Mouse (Mus musculus): ENCODE data around the gene Cfap97. TPM values are rescaled to one million over a fixed set of nuclear protein-coding genes. Genes with fewer than 3 reads are reported as not detected.

Cfap97 gene
- total RNA-seq, 2 experiments from 2014 or later: 21.6 to 22.4 TPM

DNA sequence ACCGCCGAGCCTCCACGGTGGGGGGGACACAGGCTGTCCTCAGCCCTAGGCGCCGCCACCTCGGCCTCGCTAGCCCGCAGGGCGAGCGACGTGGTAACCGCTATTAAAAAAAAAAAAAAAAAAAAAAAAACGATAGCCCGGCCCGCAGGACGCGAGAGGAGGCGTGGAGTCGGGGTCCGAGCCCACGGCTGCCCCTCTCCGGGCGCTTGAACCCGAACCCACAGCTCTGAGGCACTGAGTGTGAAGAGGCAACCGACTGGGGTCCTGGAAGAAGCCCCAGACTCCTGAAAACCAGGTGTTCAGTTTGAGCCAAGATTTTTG is 12.3 kb downstream of the Cfap97 start:
- intact Hi-C loops (cut with DNase I): loop anchor here (2.0 to 5.0 kb wide), 2 partner anchors 47 to 162 kb away; partner anchors contain the start of gene Slc25a4
- DNase-seq (ENCODE audit: extremely low spot score in 1 of 2, low spot score in 2 of 2): no peak
- H3K27ac ChIP-seq: peak overlapping the region; percentile 90
- no peak for TF ChIP-seq CTCF (IDR thresholded peaks at IDR 0.05)
- H3K4me3 ChIP-seq: peak overlapping the region; percentile 94

DNA sequence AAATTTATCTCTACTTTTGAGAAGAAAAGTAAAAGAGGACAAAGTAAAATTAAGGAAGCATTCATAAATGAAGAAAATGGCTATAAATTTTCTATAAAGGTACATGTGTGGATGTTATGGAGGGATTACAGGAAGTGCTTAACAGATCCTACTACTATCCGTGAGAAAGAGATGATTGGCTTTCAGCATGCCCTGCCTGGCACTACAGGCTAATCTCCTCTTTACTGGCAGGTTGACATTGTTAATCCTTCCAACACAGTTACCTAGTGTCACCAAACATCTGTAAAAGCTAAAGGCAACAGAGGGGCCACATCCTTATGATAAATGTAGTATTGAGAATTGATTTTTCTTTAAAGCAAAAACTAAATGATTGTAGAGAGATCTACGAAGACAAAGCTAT is 22.1 kb downstream of the Cfap97 start:
- TF ChIP-seq CTCF (IDR thresholded peaks at IDR 0.05): no peak
- no peak overlapping the region for H3K4me3 ChIP-seq
- no peak overlapping the region for H3K27ac ChIP-seq
- no peak for DNase-seq (ENCODE audit: extremely low spot score in 1 of 2, low spot score in 2 of 2)
- intact Hi-C loops (cut with DNase I): no loop called here

DNA sequence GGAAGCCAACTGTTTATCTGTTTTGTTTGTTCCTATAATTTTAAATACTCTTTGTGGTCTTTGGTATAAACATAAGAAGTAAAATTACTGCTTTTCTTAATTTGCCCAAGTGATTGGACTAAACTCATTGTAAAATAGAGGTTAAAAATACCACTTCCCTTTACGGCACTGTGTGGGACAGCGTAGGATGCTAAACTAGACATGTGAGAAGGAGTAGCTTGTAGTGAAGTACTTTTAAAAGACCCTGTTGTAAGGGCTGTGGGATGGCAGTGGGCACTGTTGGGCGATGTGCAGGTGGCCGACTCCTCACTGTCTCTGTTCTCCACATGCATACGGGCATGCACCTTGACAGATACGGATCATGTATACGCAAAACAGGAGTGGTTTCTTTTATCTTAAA is 28.6 kb downstream of the Cfap97 start:
- Histone ChIP-seq H3K27ac (no peak overlapping the region), H3K4me3 (no peak overlapping the region)
- intact Hi-C loops (cut with DNase I): loop anchor here (10.0 kb wide), 1 partner anchor 105 kb away; no protein-coding TSS in a partner anchor
- TF ChIP-seq CTCF (IDR thresholded peaks at IDR 0.05): no peak
- DNase-seq (ENCODE audit: extremely low spot score in 1 of 2, low spot score in 2 of 2): no peak

DNA sequence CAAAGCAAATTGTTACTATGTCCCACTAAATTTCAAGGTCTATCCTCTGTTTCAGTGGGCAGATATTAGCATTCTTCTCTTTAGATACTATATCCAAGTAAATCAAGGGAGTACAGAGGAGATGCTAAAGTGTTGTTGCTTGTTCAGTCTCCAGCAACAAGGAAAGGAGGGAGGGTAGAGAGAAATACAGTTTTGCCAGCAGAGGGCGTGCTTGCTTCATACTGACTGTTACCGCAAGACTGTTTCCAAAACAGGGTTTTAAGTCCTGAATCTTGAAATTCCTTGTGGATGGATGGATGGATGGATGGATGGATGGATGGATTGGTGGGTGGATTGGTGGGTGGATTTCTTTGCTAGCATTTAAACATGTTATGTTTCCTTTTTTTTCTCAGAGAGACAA is 33.8 kb downstream of the Cfap97 start:
- TF ChIP-seq CTCF (IDR thresholded peaks at IDR 0.05): peak; percentile 76
- DNase-seq (ENCODE audit: extremely low spot score in 1 of 2, low spot score in 2 of 2): peak in 1 of 2 experiments; percentile 68
- intact Hi-C loops (cut with DNase I): loop anchor here (1.0 to 10.0 kb wide), 3 partner anchors 52 to 362 kb away; no protein-coding TSS in a partner anchor
- no peak overlapping the region for H3K27ac ChIP-seq
- H3K4me3 ChIP-seq: no peak overlapping the region

DNA sequence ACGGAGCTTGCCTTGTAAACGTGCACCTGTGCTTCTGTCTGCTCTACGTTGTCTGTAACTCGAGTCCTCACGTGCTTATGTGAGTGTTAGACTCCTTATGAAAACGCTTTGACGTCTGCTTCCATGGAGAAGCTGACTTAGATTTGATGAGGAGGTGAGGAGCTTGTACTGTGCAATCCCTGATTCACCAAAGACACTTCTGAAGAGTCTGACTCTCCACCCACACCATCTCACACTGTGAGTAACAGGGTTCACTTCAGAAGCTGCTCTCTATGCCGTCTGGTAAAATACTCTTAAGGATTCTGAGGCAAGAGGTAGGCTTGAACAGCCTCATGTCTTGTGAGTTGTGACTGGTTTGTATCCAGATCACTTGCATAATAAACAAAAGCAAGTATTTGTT is 41.5 kb downstream of the Cfap97 start:
- H3K27ac ChIP-seq: no peak overlapping the region
- DNase-seq (ENCODE audit: extremely low spot score in 1 of 2, low spot score in 2 of 2): no peak
- intact Hi-C loops (cut with DNase I): no loop called here
- TF ChIP-seq CTCF (IDR thresholded peaks at IDR 0.05): no peak
- no peak overlapping the region for H3K4me3 ChIP-seq

DNA sequence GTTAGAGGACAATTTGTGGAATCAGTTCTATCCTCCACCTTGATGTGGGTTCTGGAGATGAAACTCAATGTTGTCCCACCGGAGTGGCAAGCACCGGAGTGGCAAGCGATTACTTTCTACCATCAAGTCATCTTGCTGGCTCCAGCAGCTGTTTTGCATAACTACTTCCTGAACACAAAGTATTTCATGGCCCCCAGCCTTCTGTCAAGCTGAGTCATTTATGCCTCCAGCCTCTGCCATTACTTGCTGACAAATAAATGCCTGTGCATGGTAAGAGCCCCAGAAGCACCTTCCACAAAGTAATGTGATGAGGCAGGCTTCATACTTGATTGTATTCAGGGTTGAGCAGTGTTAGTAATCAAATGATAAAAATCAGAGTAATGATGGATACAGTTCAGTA is 45.3 kb downstream of the Cfap97 start:
- no peak for DNase-seq (ENCODE audit: extremely low spot score in 1 of 2, low spot score in 2 of 2)
- no peak overlapping the region for H3K27ac ChIP-seq
- TF ChIP-seq CTCF (IDR thresholded peaks at IDR 0.05): no peak
- intact Hi-C loops (cut with DNase I): no loop called here
- no peak overlapping the region for H3K4me3 ChIP-seq

DNA sequence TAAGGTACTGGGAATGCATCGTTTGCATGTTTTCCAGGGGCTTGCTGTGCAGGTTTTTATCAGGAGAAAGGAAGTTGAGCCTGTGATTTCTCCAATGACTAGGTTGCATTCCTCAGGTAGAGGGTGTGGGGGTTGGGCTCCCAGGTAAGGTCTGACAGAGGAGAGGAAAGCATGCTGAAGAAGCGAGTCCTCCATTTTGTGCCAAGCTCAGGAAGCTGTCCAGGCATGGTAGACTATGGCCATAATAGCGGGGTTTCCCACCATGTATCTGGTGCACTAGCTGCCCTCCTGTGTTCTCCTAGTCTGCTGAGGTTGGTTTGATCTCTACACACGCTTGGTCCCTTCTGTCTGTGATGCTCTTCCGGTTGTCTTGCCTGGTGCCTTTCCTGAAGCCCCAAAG is 46.1 kb downstream of the Cfap97 start:
- no peak for TF ChIP-seq CTCF (IDR thresholded peaks at IDR 0.05)
- Histone ChIP-seq H3K27ac (no peak overlapping the region), H3K4me3 (no peak overlapping the region)
- intact Hi-C loops (cut with DNase I): no loop called here
- no peak for DNase-seq (ENCODE audit: extremely low spot score in 1 of 2, low spot score in 2 of 2)

DNA sequence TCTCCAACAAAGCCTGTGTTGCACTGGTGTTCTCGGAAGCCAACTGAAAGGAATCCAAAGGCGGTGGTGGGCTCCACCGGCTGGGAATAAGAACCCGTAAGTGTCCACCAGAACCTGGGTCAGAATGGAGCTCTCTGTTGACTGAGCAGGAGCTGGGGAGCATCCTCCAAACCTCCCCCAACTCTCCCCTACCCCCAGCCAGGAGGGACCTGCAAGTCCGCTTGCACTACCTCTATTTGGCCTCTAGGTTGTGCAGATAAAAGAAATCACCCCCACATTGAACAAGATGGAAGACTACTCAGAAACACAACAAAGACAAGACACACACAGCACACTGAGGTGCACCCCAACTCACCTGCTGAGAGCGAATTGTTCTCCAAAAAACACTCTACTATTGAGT is 50.8 kb downstream of the Cfap97 start:
- Histone ChIP-seq H3K27ac (no peak overlapping the region), H3K4me3 (no peak overlapping the region)
- peak; percentile 32 for TF ChIP-seq CTCF (IDR thresholded peaks at IDR 0.05)
- DNase-seq (ENCODE audit: extremely low spot score in 1 of 2, low spot score in 2 of 2): no peak
- intact Hi-C loops (cut with DNase I): no loop called here

DNA sequence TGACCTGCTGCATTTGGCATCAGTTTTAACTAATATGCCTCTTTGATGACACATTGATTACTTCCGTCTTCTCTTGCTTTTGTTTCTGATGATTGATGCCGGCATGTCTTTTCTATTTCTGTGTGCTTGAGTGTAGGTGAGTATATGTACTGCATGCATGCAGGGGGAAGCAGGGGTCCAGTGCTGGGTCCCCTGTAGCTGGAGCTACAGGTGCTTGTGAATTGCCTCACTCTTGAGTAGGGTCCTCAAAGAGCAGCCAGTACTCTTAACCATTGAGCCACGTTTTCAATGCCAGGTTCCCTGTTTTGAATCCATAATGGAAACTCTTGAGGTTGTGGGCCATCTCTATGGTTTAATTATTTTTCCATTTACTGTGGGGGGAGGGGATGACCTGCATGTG is 52.7 kb downstream of the Cfap97 start:
- Histone ChIP-seq H3K4me3 (no peak overlapping the region), H3K27ac (no peak overlapping the region)
- no peak for TF ChIP-seq CTCF (IDR thresholded peaks at IDR 0.05)
- intact Hi-C loops (cut with DNase I): no loop called here
- no peak for DNase-seq (ENCODE audit: extremely low spot score in 1 of 2, low spot score in 2 of 2)

DNA sequence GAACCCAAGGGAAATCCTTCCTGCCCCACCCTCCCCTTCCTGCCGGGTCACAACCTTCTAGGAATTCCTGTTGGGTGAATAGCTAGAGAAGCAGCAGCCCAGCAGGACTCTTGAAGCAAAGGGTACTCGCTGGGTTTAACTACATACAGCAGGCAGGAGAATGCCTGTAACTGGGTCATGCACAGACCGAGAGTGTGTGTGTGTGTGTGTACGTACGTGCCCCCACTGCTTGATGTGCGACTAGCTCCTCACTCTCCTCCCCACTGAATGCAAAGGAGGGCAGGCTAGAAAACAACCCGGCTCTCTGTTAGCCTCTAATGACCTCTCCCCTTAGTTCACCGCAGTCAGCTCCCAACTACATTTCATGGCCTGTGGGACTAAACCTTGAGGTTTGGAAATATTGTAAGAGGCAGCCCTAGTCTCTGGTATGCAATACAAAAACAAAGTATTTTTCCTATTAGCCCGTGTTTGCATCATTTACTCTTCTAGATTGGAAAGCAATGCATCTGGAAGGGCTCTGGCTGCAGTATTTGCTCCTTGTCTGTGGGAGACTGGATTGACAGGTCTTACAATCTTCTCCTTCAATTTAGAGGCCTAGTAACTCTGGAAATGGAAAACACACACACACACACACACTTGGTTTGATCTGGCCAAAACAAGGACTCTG is 53.5 kb downstream of the Cfap97 start:
- no peak for TF ChIP-seq CTCF (IDR thresholded peaks at IDR 0.05)
- no peak for DNase-seq (ENCODE audit: extremely low spot score in 1 of 2, low spot score in 2 of 2)
- intact Hi-C loops (cut with DNase I): no loop called here
- no peak overlapping the region for H3K27ac ChIP-seq
- H3K4me3 ChIP-seq: no peak overlapping the region

DNA sequence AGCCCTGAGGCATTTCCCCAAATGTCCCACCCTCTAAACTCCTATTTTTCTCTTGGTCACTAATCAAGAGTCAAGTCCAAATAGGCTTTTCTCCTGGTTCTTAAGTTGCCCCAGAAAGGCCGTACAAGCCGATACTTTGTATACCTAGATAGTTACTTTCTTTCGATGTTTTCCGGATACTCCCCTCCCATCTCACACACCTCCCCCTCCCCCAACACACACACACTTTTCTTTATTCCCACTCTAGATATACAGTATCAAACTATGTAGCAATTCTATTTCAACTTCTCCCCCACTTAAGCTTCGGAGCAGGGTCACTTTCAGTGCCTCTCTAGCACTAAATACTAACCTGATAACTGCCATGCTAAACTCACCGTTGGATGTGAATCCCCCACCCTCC is 54.5 kb downstream of the Cfap97 start:
- H3K27ac ChIP-seq: no peak overlapping the region
- DNase-seq (ENCODE audit: extremely low spot score in 1 of 2, low spot score in 2 of 2): no peak
- H3K4me3 ChIP-seq: no peak overlapping the region
- no peak for TF ChIP-seq CTCF (IDR thresholded peaks at IDR 0.05)
- intact Hi-C loops (cut with DNase I): no loop called here

DNA sequence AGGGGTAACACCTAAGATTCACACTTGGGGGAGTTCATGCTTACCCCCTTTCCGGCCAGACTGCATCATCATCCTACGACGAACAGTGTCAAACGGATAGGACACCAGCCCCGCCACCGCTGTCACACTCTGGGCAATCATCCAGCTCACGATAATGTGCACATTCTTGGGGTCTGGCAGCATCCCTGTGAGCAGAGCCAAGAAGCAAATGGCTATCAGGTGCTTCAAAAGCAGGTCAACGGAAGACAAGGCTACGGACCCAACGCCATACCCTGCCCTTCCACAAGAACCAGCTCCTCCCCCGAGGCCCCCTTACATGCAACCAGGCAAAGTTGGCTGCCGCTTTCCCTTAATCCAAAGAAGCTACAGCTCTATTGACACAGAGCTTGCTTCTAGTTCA is 56.8 kb downstream of the Cfap97 start:
- no peak for TF ChIP-seq CTCF (IDR thresholded peaks at IDR 0.05)
- peak overlapping the region; percentile 99 for H3K27ac ChIP-seq
- intact Hi-C loops (cut with DNase I): no loop called here

DNA sequence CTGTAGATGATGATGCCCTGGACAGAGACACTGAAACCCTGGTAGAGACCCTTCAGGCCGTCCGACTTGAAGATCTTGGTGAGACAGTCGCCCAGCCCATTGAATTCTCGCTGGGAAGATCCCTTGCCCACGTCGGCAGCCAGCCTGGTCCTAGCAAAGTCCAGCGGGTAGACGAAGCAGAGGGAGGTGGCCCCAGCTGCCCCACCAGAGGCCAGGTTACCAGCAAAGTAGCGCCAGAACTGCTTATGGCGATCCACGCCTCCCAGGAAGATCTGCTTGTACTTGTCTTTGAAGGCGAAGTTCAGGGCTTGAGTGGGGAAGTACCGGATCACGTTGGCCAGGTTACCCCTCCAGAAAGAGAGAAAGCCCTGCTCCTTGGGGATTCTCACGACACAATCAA is 57.5 kb downstream of the Cfap97 start:
- intact Hi-C loops (cut with DNase I): no loop called here
- no peak for DNase-seq (ENCODE audit: extremely low spot score in 1 of 2, low spot score in 2 of 2)
- Histone ChIP-seq H3K4me3 (peak overlapping the region; percentile 61), H3K27ac (peak overlapping the region; percentile 99)
- no peak for TF ChIP-seq CTCF (IDR thresholded peaks at IDR 0.05)

More for the DNA sequence above, 56.8 kb downstream of the Cfap97 start:
- peak overlapping the region; percentile 61 for H3K4me3 ChIP-seq
- DNase-seq (ENCODE audit: extremely low spot score in 1 of 2, low spot score in 2 of 2): peak; percentile 52 to 56

Data from left cerebral cortex, adult 2 months (tissue).